Mouse (Mus musculus): ENCODE results near the gene D10Jhu81e. TPM values are rescaled to one million over a fixed set of nuclear protein-coding genes. Genes with fewer than 3 reads are reported as not detected.

The D10Jhu81e gene
- polyA plus RNA-seq, 1 experiment = 16.6 TPM

DNA sequence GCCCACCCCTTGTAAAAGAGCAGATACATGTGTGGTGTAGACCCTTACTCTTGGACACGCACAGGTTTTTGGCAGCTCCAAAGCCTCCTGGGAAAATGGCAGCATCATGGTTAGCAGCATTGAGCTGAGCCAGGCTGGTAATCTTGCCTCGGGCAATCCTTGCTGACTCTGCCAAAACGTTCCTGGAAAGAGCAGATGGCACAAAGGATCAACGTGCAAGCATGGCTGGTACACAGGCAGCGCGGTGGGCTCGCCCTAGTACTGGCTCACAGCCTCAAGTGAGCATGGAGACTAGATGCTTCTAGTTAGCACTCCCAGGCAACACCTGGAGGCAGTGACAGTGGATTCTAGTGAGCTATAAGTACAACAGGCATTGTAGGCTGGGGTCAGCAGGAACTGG lies 2.2 kb downstream of the D10Jhu81e start:
- Histone ChIP-seq H3K27me3 (ENCODE audit: control insufficient read depth, insufficient read depth, low read length, poor library complexity, severe bottlenecking) (no peaks in the 10 kb centered on the region), H3K27ac (ENCODE audit: insufficient read depth, low read length) (no peak overlapping the region), H3K9ac (ENCODE audit: low read depth, poor library complexity, severe bottlenecking) (no peak overlapping the region), H3K36me3 (ENCODE audit: control insufficient read depth, insufficient read depth, low read length, poor library complexity, severe bottlenecking) (peaks cover 9% of the 10 kb centered on the region), H3K4me3 (ENCODE audit: low read depth, low read length) (no peak overlapping the region), H3K4me1 (ENCODE audit: control insufficient read depth, insufficient read depth, low read length) (no peaks in the 10 kb centered on the region), H3K9me3 (replicated peaks; ENCODE audit: control insufficient read depth, insufficient read depth, low read length, poor library complexity, severe bottlenecking) (no peaks in the 10 kb centered on the region)
- TF ChIP-seq EP300 (IDR thresholded peaks at IDR 0.05; ENCODE audit: insufficient read depth, low read depth, low read length) = no peak

DNA sequence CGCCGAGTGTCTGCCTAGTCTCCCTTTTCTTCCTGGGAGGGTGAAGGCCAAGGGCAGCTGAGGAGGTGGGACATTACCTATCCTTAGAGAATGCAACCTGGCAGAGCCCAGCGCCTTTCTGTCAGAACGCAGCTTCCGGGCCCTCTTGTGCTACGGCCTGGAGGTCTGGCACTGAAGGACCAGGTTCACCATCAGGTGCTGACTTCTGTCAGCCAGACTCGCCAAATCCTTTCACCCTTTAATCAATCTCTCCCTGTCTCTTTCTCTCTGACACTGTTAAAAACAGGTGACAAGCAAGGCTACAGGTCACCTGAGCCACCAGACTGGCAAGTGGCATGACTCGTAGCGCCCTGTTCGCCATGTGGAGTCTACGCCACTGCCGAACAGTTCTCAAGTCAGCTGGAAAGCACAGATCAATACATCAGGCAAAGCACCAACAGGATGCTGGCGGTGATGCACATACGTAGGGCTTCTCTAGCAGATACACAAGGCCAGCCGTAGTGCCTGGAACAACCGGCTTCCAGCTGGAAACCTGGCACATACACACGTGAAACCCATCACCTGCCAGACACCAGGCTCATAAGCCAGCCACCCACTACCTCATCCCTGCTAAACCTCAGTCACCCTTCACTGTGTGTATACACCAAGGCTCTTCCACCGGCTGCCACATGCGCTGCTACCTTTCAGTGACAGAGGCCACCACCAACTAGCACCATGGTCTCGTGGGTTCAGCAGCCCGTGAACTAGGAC lies 4.2 kb downstream of the D10Jhu81e start:
- no peaks in the 10 kb centered on the region for H3K36me3 ChIP-seq (ENCODE audit: control insufficient read depth, insufficient read depth, low read length, poor library complexity, severe bottlenecking)
- TF ChIP-seq POLR2A (IDR thresholded peaks at IDR 0.05; ENCODE audit: insufficient read depth, low read length) (no peak), EP300 (IDR thresholded peaks at IDR 0.05; ENCODE audit: insufficient read depth, low read depth, low read length) (no peak), CTCF (IDR thresholded peaks at IDR 0.05; ENCODE audit: low read depth, low read length) (no peak)

DNA sequence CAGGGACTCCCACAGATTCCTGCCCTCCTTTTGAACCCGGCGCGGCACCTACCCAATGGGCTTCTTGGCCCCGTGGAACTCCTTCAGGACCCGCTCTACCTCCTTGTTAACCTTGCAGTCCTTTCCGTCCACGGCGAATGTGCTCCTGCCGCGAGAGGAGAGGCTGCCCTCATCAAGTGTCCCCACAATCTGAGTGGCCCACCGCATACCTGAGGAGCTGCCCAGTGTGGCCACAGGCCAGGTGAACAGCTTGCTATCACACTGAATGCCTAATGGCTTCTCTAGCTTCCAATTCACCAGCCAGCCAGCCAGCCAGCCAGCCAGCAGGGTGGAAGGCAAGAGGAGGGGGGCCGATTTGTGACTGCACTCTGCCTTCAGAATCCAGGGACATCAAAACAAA lies 4.8 kb downstream of the D10Jhu81e start:
- TF ChIP-seq POLR2A (IDR thresholded peaks at IDR 0.05; ENCODE audit: insufficient read depth, low read length) (no peak), EP300 (IDR thresholded peaks at IDR 0.05; ENCODE audit: insufficient read depth, low read depth, low read length) (no peak)
- H3K27ac ChIP-seq (ENCODE audit: insufficient read depth, low read length) = no peak overlapping the region
- no peaks in the 10 kb centered on the region for H3K4me1 ChIP-seq (ENCODE audit: control insufficient read depth, insufficient read depth, low read length)
- H3K27me3 ChIP-seq (ENCODE audit: control insufficient read depth, insufficient read depth, low read length, poor library complexity, severe bottlenecking) = no peaks in the 10 kb centered on the region
- H3K36me3 ChIP-seq (ENCODE audit: control insufficient read depth, insufficient read depth, low read length, poor library complexity, severe bottlenecking) = no peaks in the 10 kb centered on the region
- H3K9me3 ChIP-seq (replicated peaks; ENCODE audit: control insufficient read depth, insufficient read depth, low read length, poor library complexity, severe bottlenecking) = no peaks in the 10 kb centered on the region
- no peak overlapping the region for H3K4me3 ChIP-seq (ENCODE audit: low read depth, low read length)
- H3K9ac ChIP-seq (ENCODE audit: low read depth, poor library complexity, severe bottlenecking) = no peak overlapping the region

More for the DNA sequence above, 4.2 kb downstream of the D10Jhu81e start:
- no peak overlapping the region for H3K27ac ChIP-seq (ENCODE audit: insufficient read depth, low read length)
- no peaks in the 10 kb centered on the region for H3K4me1 ChIP-seq (ENCODE audit: control insufficient read depth, insufficient read depth, low read length)
- no peaks in the 10 kb centered on the region for H3K9me3 ChIP-seq (replicated peaks; ENCODE audit: control insufficient read depth, insufficient read depth, low read length, poor library complexity, severe bottlenecking)
- no peak overlapping the region for H3K4me3 ChIP-seq (ENCODE audit: low read depth, low read length)
- H3K27me3 ChIP-seq (ENCODE audit: control insufficient read depth, insufficient read depth, low read length, poor library complexity, severe bottlenecking) = no peaks in the 10 kb centered on the region
- no peak overlapping the region for H3K9ac ChIP-seq (ENCODE audit: low read depth, poor library complexity, severe bottlenecking)

GRCm38 (mm10) chr10:78163923-78164322 lies 5.7 kb downstream of the D10Jhu81e start:
- no peak overlapping the region for H3K27ac ChIP-seq (ENCODE audit: insufficient read depth, low read length)

GRCm38 (mm10) chr10:78163241-78163640 lies 6.3 kb downstream of the D10Jhu81e start:
- Histone ChIP-seq H3K27me3 (ENCODE audit: control insufficient read depth, insufficient read depth, low read length, poor library complexity, severe bottlenecking) (no peaks in the 10 kb centered on the region), H3K4me1 (ENCODE audit: control insufficient read depth, insufficient read depth, low read length) (no peaks in the 10 kb centered on the region), H3K9ac (ENCODE audit: low read depth, poor library complexity, severe bottlenecking) (no peak overlapping the region), H3K4me3 (ENCODE audit: low read depth, low read length) (no peak overlapping the region), H3K9me3 (replicated peaks; ENCODE audit: control insufficient read depth, insufficient read depth, low read length, poor library complexity, severe bottlenecking) (no peaks in the 10 kb centered on the region), H3K36me3 (ENCODE audit: control insufficient read depth, insufficient read depth, low read length, poor library complexity, severe bottlenecking) (no peaks in the 10 kb centered on the region), H3K27ac (ENCODE audit: insufficient read depth, low read length) (no peak overlapping the region)
- TF ChIP-seq POLR2A (IDR thresholded peaks at IDR 0.05; ENCODE audit: insufficient read depth, low read length) (no peak), EP300 (IDR thresholded peaks at IDR 0.05; ENCODE audit: insufficient read depth, low read depth, low read length) (no peak), CTCF (IDR thresholded peaks at IDR 0.05; ENCODE audit: low read depth, low read length) (no peak)

More at GRCm38 (mm10) chr10:78163923-78164322, 5.7 kb downstream of the D10Jhu81e start:
- no peaks in the 10 kb centered on the region for H3K4me1 ChIP-seq (ENCODE audit: control insufficient read depth, insufficient read depth, low read length)
- H3K4me3 ChIP-seq (ENCODE audit: low read depth, low read length) = no peak overlapping the region
- H3K27me3 ChIP-seq (ENCODE audit: control insufficient read depth, insufficient read depth, low read length, poor library complexity, severe bottlenecking) = no peaks in the 10 kb centered on the region
- TF ChIP-seq EP300 (IDR thresholded peaks at IDR 0.05; ENCODE audit: insufficient read depth, low read depth, low read length) = 0 out of 2 replicates have a peak, but pooled peaks have one; percentile 22
- TF ChIP-seq POLR2A (IDR thresholded peaks at IDR 0.05; ENCODE audit: insufficient read depth, low read length) = no peak
- peak; percentile 84 for TF ChIP-seq CTCF (IDR thresholded peaks at IDR 0.05; ENCODE audit: low read depth, low read length)
- no peaks in the 10 kb centered on the region for H3K36me3 ChIP-seq (ENCODE audit: control insufficient read depth, insufficient read depth, low read length, poor library complexity, severe bottlenecking)
- H3K9me3 ChIP-seq (replicated peaks; ENCODE audit: control insufficient read depth, insufficient read depth, low read length, poor library complexity, severe bottlenecking) = no peaks in the 10 kb centered on the region
- H3K9ac ChIP-seq (ENCODE audit: low read depth, poor library complexity, severe bottlenecking) = no peak overlapping the region

DNA sequence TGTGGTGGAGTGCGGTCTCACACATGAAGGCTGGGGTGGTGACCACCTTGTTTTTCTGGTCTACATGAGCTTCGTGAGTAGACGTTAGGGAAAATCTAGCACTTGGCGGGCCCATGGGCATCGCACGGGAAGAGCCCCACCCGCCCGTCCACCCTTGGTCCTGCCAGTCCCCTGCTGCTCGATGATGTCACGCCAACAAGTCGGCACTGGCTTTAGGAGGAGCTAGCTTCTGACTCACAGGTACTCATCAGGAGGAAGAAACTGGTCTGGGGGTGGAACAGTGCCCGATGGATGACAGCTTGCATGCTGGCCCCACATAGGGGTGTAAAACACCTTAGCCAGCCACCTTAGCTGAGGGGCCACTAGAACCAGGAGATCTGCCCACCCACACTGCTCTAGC lies 6.9 kb downstream of the D10Jhu81e start:
- Histone ChIP-seq H3K4me3 (ENCODE audit: low read depth, low read length) (0 out of 2 replicates have a peak overlapping the region, but pooled peaks have one; percentile 24), H3K4me1 (ENCODE audit: control insufficient read depth, insufficient read depth, low read length) (no peaks in the 10 kb centered on the region), H3K27me3 (ENCODE audit: control insufficient read depth, insufficient read depth, low read length, poor library complexity, severe bottlenecking) (no peaks in the 10 kb centered on the region), H3K27ac (ENCODE audit: insufficient read depth, low read length) (no peak overlapping the region), H3K36me3 (ENCODE audit: control insufficient read depth, insufficient read depth, low read length, poor library complexity, severe bottlenecking) (no peaks in the 10 kb centered on the region), H3K9me3 (replicated peaks; ENCODE audit: control insufficient read depth, insufficient read depth, low read length, poor library complexity, severe bottlenecking) (no peaks in the 10 kb centered on the region), H3K9ac (ENCODE audit: low read depth, poor library complexity, severe bottlenecking) (no peak overlapping the region)
- no peak for TF ChIP-seq CTCF (IDR thresholded peaks at IDR 0.05; ENCODE audit: low read depth, low read length)

Measured in ES-Bruce4 (cell line).